Mouse (Mus musculus) lung, postnatal 0 days (tissue): ENCODE measurements around the gene Cldn12. TPM values are rescaled to one million over a fixed set of nuclear protein-coding genes. Genes with fewer than 3 reads are reported as not detected.

Source experiments
- ATAC-seq: fragments of 200-750 bp; cut with Nextera tagmentation; 2 replicates; pipeline ENCODE4 v1.8.0; 2017; ENCODE audit warnings: moderate library complexity
- DNase-seq: peaks from one replicate; pipeline ENCODE4 v3.0.0-alpha.2; 2016; ENCODE audit warnings: low spot score
- H3K27ac ChIP-seq: fragments of 300-500 bp; sonication (generic); 2 replicates; pipeline ENCODE4 v1.5.1; 2014; ENCODE audit warnings: antibody characterized with exemption, mild to moderate bottlenecking, low read length, mixed read lengths
- H3K27me3 ChIP-seq: fragments of 300-500 bp; sonication (generic); replicated peaks from 2 replicates; pipeline ENCODE4 v1.6.1; 2014; ENCODE audit warnings: low read length, mixed read lengths; ENCODE audit not compliant: insufficient read depth
- H3K36me3 ChIP-seq: fragments of 300-500 bp; sonication (generic); 2 replicates; pipeline ENCODE4 v1.6.1; 2014; ENCODE audit warnings: low read length, mixed read lengths; ENCODE audit not compliant: insufficient read depth
- H3K4me1 ChIP-seq: fragments of 300-500 bp; sonication (generic); 2 replicates; pipeline ENCODE4 v1.6.1; 2014; ENCODE audit warnings: antibody characterized with exemption, low read depth, low read length, mixed read lengths; ENCODE audit not compliant: insufficient read depth
- H3K4me2 ChIP-seq: fragments of 300-500 bp; sonication (generic); replicated peaks from 2 replicates; pipeline ENCODE4 v1.6.1; 2014; ENCODE audit warnings: low read depth, mild to moderate bottlenecking, low read length, moderate library complexity, mixed read lengths
- H3K4me3 ChIP-seq: fragments of 300-500 bp; sonication (generic); 2 replicates; pipeline ENCODE4 v1.5.1; 2014; ENCODE audit warnings: low read depth, low read length
- H3K9ac ChIP-seq: fragments of 300-500 bp; sonication (generic); replicated peaks from 2 replicates; pipeline ENCODE4 v1.6.1; 2014; ENCODE audit warnings: low read depth, mild to moderate bottlenecking
- H3K9me3 ChIP-seq: fragments of 300-500 bp; sonication (generic); 2 replicates; pipeline ENCODE4 v1.6.1; 2016; ENCODE audit warnings: low read length, mixed read lengths
- CTCF ChIP-seq: IDR thresholded peaks from 2 replicates; pipeline ENCODE4 v1.5.1; 2016; ENCODE audit warnings: antibody characterized with exemption, mild to moderate bottlenecking
- EP300 ChIP-seq: IDR thresholded peaks from 2 replicates; pipeline ENCODE4 v1.6.1; 2016; ENCODE audit warnings: antibody characterized with exemption, mild to moderate bottlenecking, control low read depth
- WGBS: fragments of 180-500 bp; shearing (Covaris S2); extraction: QIAGEN DNeasy Blood & Tissue Kit; methylation state at CpG from one replicate; pipeline ENCODE4 v1.1.7; 2014; 5-methylcytosine and 5-hydroxymethylcytosine counted together
- polyA plus RNA-seq: library from polyadenylated mRNA; unstranded; fragments of >200 nt; fragmentation: Nextera tagmentation; extraction: Ambion mirVana; gene quantifications from 2 replicates; pipeline ENCODE4 v1.2.1, GENCODE M21; 2015

Gene Cldn12
- polyA plus RNA-seq, 1 experiment from 2014 or later: 12.8 TPM

GRCm38 (mm10) chr5:5511401-5511800 lies 3.4 kb downstream of the Cldn12 start:
- Histone ChIP-seq H3K27ac (no peak overlapping the region), H3K9me3 (no peaks in the 10 kb centered on the region), H3K4me2 (no peak overlapping the region), H3K36me3 (0 out of 2 replicates have a peak, but pooled peaks cover 5% of the 10 kb centered on the region), H3K4me3 (no peak overlapping the region), H3K4me1 (no peaks in the 10 kb centered on the region), H3K27me3 (no peaks in the 10 kb centered on the region), H3K9ac (no peak overlapping the region)
- TF ChIP-seq EP300 (no peak), CTCF (no peak)
- DNase-seq: no peak
- WGBS: 87% methylated on average over 3 of the region's 3 CpGs
- ATAC-seq: no peak

GRCm38 (mm10) chr5:5510989-5511388 lies 3.8 kb downstream of the Cldn12 start:
- no peaks in the 10 kb centered on the region for H3K4me1 ChIP-seq
- H3K9ac ChIP-seq: no peak overlapping the region
- 0 out of 2 replicates have a peak, but pooled peaks cover 5% of the 10 kb centered on the region for H3K36me3 ChIP-seq
- H3K27me3 ChIP-seq: no peaks in the 10 kb centered on the region
- H3K27ac ChIP-seq: no peak overlapping the region
- no peak overlapping the region for H3K4me3 ChIP-seq
- TF ChIP-seq CTCF (no peak), EP300 (no peak)
- WGBS: 75% methylated on average over 5 of the region's 5 CpGs
- H3K9me3 ChIP-seq: no peaks in the 10 kb centered on the region
- no peak overlapping the region for H3K4me2 ChIP-seq
- DNase-seq: no peak
- ATAC-seq: no peak

- Histone ChIP-seq H3K4me1 (no peaks in the 10 kb centered on the region), H3K9me3 (no peaks in the 10 kb centered on the region), H3K4me3 (no peak overlapping the region), H3K4me2 (no peak overlapping the region), H3K27ac (no peak overlapping the region), H3K9ac (no peak overlapping the region), H3K36me3 (0 out of 2 replicates have a peak, but pooled peaks cover 5% of the 10 kb centered on the region), H3K27me3 (no peaks in the 10 kb centered on the region)
- TF ChIP-seq CTCF (no peak), EP300 (peak; percentile 77)
- no peak for DNase-seq
- no peak for ATAC-seq
- 72% methylated on average over 10 of the region's 10 CpGs for WGBS
Observed at GRCm38 (mm10) chr5:5510304-5510887, 4.4 kb downstream of the Cldn12 start.

GRCm38 (mm10) chr5:5508231-5508630 lies 6.5 kb downstream of the Cldn12 start:
- DNase-seq (no peak), ATAC-seq (no peak)
- Histone ChIP-seq H3K27me3 (no peaks in the 10 kb centered on the region), H3K27ac (no peak overlapping the region), H3K36me3 (0 out of 2 replicates have a peak, but pooled peaks cover 5% of the 10 kb centered on the region), H3K4me3 (no peak overlapping the region), H3K4me2 (no peak overlapping the region), H3K4me1 (no peaks in the 10 kb centered on the region), H3K9me3 (no peaks in the 10 kb centered on the region), H3K9ac (no peak overlapping the region)
- TF ChIP-seq CTCF: no peak
- no peak for TF ChIP-seq EP300
- WGBS: 81% methylated on average over 10 of the region's 10 CpGs

GRCm38 (mm10) chr5:5507701-5508225 lies 7.0 kb downstream of the Cldn12 start:
- no peaks in the 10 kb centered on the region for H3K4me1 ChIP-seq
- H3K4me2 ChIP-seq: no peak overlapping the region
- no peak overlapping the region for H3K9ac ChIP-seq
- WGBS: 52% methylated on average over 20 of the region's 20 CpGs
- 0 out of 2 replicates have a peak, but pooled peaks cover 5% of the 10 kb centered on the region for H3K36me3 ChIP-seq
- H3K9me3 ChIP-seq: no peaks in the 10 kb centered on the region
- no peaks in the 10 kb centered on the region for H3K27me3 ChIP-seq
- ATAC-seq (peak; percentile 64), DNase-seq (peak; percentile 64)
- H3K27ac ChIP-seq: no peak overlapping the region
- H3K4me3 ChIP-seq: no peak overlapping the region
- TF ChIP-seq EP300 (no peak), CTCF (peak; percentile 79)

GRCm38 (mm10) chr5:5504456-5504855 lies 10.3 kb downstream of the Cldn12 start:
- no peak overlapping the region for H3K9ac ChIP-seq
- no peaks in the 10 kb centered on the region for H3K36me3 ChIP-seq
- no peak overlapping the region for H3K4me2 ChIP-seq
- no peaks in the 10 kb centered on the region for H3K4me1 ChIP-seq
- H3K27ac ChIP-seq: no peak overlapping the region
- WGBS: 85% methylated on average over 13 of the region's 13 CpGs
- no peak for DNase-seq
- TF ChIP-seq EP300: no peak
- TF ChIP-seq CTCF: no peak
- no peaks in the 10 kb centered on the region for H3K9me3 ChIP-seq
- H3K4me3 ChIP-seq: no peak overlapping the region
- H3K27me3 ChIP-seq: no peaks in the 10 kb centered on the region
- ATAC-seq: no peak
